Mouse (Mus musculus) lung, embryonic 16.5 days (tissue): Measurements from ENCODE around the gene Lfng. TPM values are rescaled to one million over a fixed set of nuclear protein-coding genes. Genes with fewer than 3 reads are reported as not detected.

Experiments
- ATAC-seq: fragments of 200-750 bp; cut with Nextera tagmentation; 2 replicates; pipeline ENCODE4 v1.8.0; 2017; ENCODE audit warnings: low read depth, mild to moderate bottlenecking, moderate library complexity
- H3K27ac ChIP-seq: fragments of 300-500 bp; sonication (generic); 2 replicates; pipeline ENCODE4 v1.5.1; 2014; ENCODE audit warnings: mild to moderate bottlenecking, control low read depth, low read length
- H3K27me3 ChIP-seq: fragments of 300-500 bp; sonication (generic); 2 replicates; pipeline ENCODE4 v1.6.1; 2014; ENCODE audit warnings: low read depth, low read length, mixed read lengths; ENCODE audit not compliant: control insufficient read depth, insufficient read depth
- H3K36me3 ChIP-seq: fragments of 300-500 bp; sonication (generic); 2 replicates; pipeline ENCODE4 v1.6.1; 2014; ENCODE audit warnings: low read length; ENCODE audit not compliant: control insufficient read depth, insufficient read depth
- H3K4me1 ChIP-seq: fragments of 300-500 bp; sonication (generic); replicated peaks from 2 replicates; pipeline ENCODE4 v1.6.1; 2014; ENCODE audit warnings: low read length, mixed read lengths; ENCODE audit not compliant: control insufficient read depth, insufficient read depth
- H3K4me2 ChIP-seq: fragments of 300-500 bp; sonication (generic); 2 replicates; pipeline ENCODE4 v1.6.1; 2014; ENCODE audit warnings: low read depth, low read length, control low read depth
- H3K4me3 ChIP-seq: fragments of 300-500 bp; sonication (generic); 2 replicates; pipeline ENCODE4 v1.5.1; 2014; ENCODE audit warnings: mild to moderate bottlenecking, low read length, control low read depth
- H3K9ac ChIP-seq: fragments of 300-500 bp; sonication (generic); 2 replicates; pipeline ENCODE4 v1.6.1; 2014; ENCODE audit warnings: low read length, control low read depth
- H3K9me3 ChIP-seq: fragments of 300-500 bp; sonication (generic); 2 replicates; pipeline ENCODE4 v1.6.1; 2016; ENCODE audit warnings: low read length; ENCODE audit not compliant: control insufficient read depth
- WGBS: fragments of 180-500 bp; shearing (Covaris S2); extraction: QIAGEN DNeasy Blood & Tissue Kit; methylation state at CpG from one replicate; pipeline ENCODE4 v1.1.7; 2014; 5-methylcytosine and 5-hydroxymethylcytosine counted together
- polyA plus RNA-seq: library from polyadenylated mRNA; unstranded; fragments of >200 nt; fragmentation: Nextera tagmentation; extraction: Ambion mirVana; gene quantifications from 2 replicates; pipeline ENCODE4 v1.2.1, GENCODE M21; 2015

Lfng gene
- polyA plus RNA-seq, 1 experiment from 2014 or later = 24.9 TPM

- peaks cover 3% of the 10 kb centered on the region; the same call in 1 of the 2 replicates for H3K4me1 ChIP-seq
- H3K9me3 ChIP-seq = no peaks in the 10 kb centered on the region
- no peaks in the 10 kb centered on the region for H3K36me3 ChIP-seq
- H3K4me2 ChIP-seq = no peak overlapping the region
- H3K9ac ChIP-seq = no peak overlapping the region
- H3K27me3 ChIP-seq = no peaks in the 10 kb centered on the region
- H3K27ac ChIP-seq = no peak overlapping the region
- WGBS = 39% methylated on average over 7 of the region's 8 CpGs
- H3K4me3 ChIP-seq = no peak overlapping the region
- ATAC-seq = no peak
Observed at GRCm38 (mm10) chr5:140582995-140583731, 24.0 kb upstream of the Lfng start.

GRCm38 (mm10) chr5:140583732-140584368 lies 23.3 kb upstream of the Lfng start:
- H3K27ac ChIP-seq = no peak overlapping the region

GRCm38 (mm10) chr5:140589082-140589774 lies 17.9 kb upstream of the Lfng start:
- ATAC-seq = no peak
- Histone ChIP-seq H3K4me3 (no peak overlapping the region), H3K4me1 (no peaks in the 10 kb centered on the region), H3K4me2 (no peak overlapping the region), H3K27me3 (no peaks in the 10 kb centered on the region), H3K9me3 (no peaks in the 10 kb centered on the region), H3K9ac (no peak overlapping the region), H3K36me3 (no peaks in the 10 kb centered on the region), H3K27ac (no peak overlapping the region)
- WGBS = 80% methylated on average over 16 of the region's 16 CpGs

More at GRCm38 (mm10) chr5:140583732-140584368, 23.3 kb upstream of the Lfng start:
- ATAC-seq = no peak
- no peak overlapping the region for H3K4me3 ChIP-seq
- H3K36me3 ChIP-seq = no peaks in the 10 kb centered on the region
- H3K9me3 ChIP-seq = no peaks in the 10 kb centered on the region
- H3K4me2 ChIP-seq = no peak overlapping the region
- H3K27me3 ChIP-seq = no peaks in the 10 kb centered on the region
- 39% methylated on average over 6 of the region's 6 CpGs for WGBS
- H3K4me1 ChIP-seq = peaks cover 3% of the 10 kb centered on the region; the same call in 1 of the 2 replicates
- no peak overlapping the region for H3K9ac ChIP-seq

GRCm38 (mm10) chr5:140594846-140595245 lies 12.3 kb upstream of the Lfng start:
- Histone ChIP-seq H3K9me3 (no peaks in the 10 kb centered on the region), H3K4me3 (no peak overlapping the region), H3K27ac (no peak overlapping the region), H3K9ac (no peak overlapping the region), H3K4me1 (peaks cover 10% of the 10 kb centered on the region), H3K27me3 (no peaks in the 10 kb centered on the region), H3K36me3 (no peaks in the 10 kb centered on the region), H3K4me2 (no peak overlapping the region)
- WGBS = 67% methylated on average over 5 of the region's 5 CpGs
- no peak for ATAC-seq

GRCm38 (mm10) chr5:140596426-140596825 lies 10.7 kb upstream of the Lfng start:
- Histone ChIP-seq H3K9ac (no peak overlapping the region), H3K27ac (peak overlapping the region; percentile 62), H3K4me2 (no peak overlapping the region), H3K4me1 (peaks cover 10% of the 10 kb centered on the region), H3K27me3 (no peaks in the 10 kb centered on the region), H3K9me3 (no peaks in the 10 kb centered on the region), H3K4me3 (no peak overlapping the region), H3K36me3 (no peaks in the 10 kb centered on the region)
- WGBS = 38% methylated on average over 3 of the region's 3 CpGs
- ATAC-seq = peak; percentile 16; the same call in 1 of the 2 replicates

- peak overlapping the region; percentile 64 for H3K27ac ChIP-seq
- no peak overlapping the region for H3K9ac ChIP-seq
- no peaks in the 10 kb centered on the region; the same call in 1 of the 2 replicates for H3K27me3 ChIP-seq
- H3K4me1 ChIP-seq = peaks cover 10% of the 10 kb centered on the region
- H3K4me3 ChIP-seq = no peak overlapping the region
- H3K4me2 ChIP-seq = no peak overlapping the region
- WGBS = 27% methylated on average over 18 of the region's 18 CpGs
- no peaks in the 10 kb centered on the region for H3K36me3 ChIP-seq
- no peaks in the 10 kb centered on the region for H3K9me3 ChIP-seq
- ATAC-seq = peak; percentile 73
Observed at GRCm38 (mm10) chr5:140596927-140597588, 10.1 kb upstream of the Lfng start.

- Histone ChIP-seq H3K9ac (no peak overlapping the region), H3K4me2 (no peak overlapping the region), H3K27me3 (no peaks in the 10 kb centered on the region; the same call in 1 of the 2 replicates), H3K27ac (no peak overlapping the region), H3K4me1 (peaks cover 10% of the 10 kb centered on the region), H3K9me3 (no peaks in the 10 kb centered on the region), H3K36me3 (no peaks in the 10 kb centered on the region), H3K4me3 (no peak overlapping the region)
- WGBS = 75% methylated on average over 4 of the region's 4 CpGs
- no peak for ATAC-seq
Observed at GRCm38 (mm10) chr5:140597787-140598186, 9.3 kb upstream of the Lfng start.

GRCm38 (mm10) chr5:140599939-140600338 lies 7.2 kb upstream of the Lfng start:
- no peak overlapping the region for H3K27ac ChIP-seq
- H3K4me2 ChIP-seq = no peak overlapping the region
- H3K9me3 ChIP-seq = no peaks in the 10 kb centered on the region
- H3K36me3 ChIP-seq = no peaks in the 10 kb centered on the region
- H3K27me3 ChIP-seq = no peaks in the 10 kb centered on the region; the same call in 1 of the 2 replicates
- ATAC-seq = no peak
- H3K9ac ChIP-seq = no peak overlapping the region
- 61% methylated on average over 5 of the region's 5 CpGs for WGBS
- H3K4me3 ChIP-seq = no peak overlapping the region
- H3K4me1 ChIP-seq = peaks cover 10% of the 10 kb centered on the region

GRCm38 (mm10) chr5:140601712-140602111 lies 5.4 kb upstream of the Lfng start:
- H3K27ac ChIP-seq = no peak overlapping the region
- 64% methylated on average over 12 of the region's 12 CpGs for WGBS
- no peak for ATAC-seq
- H3K27me3 ChIP-seq = peaks cover 17% of the 10 kb centered on the region
- H3K36me3 ChIP-seq = no peaks in the 10 kb centered on the region
- H3K4me2 ChIP-seq = no peak overlapping the region
- no peak overlapping the region for H3K4me3 ChIP-seq
- no peaks in the 10 kb centered on the region for H3K9me3 ChIP-seq
- peaks cover 11% of the 10 kb centered on the region for H3K4me1 ChIP-seq
- H3K9ac ChIP-seq = no peak overlapping the region
